Mouse (Mus musculus): Measurements from ENCODE around the gene Tex30.

Gene Tex30

DNA sequence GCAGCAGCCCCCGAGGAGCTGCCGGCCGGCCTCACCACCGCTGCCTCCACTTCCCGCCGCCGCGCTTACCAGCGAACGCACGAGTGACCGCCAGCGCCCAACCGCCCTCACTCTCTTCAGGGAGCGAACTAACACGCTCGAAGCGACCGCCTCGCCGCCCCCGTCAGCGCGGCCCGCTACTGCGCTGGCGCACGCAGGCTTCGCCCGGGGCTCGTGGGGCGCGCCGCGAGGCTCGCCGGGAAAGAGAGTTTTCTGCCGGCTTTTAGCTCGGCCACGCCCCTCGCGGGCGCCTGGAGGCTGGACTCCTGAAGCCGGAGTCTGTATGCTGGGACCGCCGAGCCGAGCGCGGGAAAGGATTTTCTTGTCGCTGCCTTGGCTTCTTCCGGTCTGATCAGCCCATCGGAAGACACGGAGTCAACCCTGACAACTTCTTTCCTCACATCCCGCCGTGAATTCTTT lies at the start of gene Tex30:
Gene Tex30 (minus strand): TSS at position 183 of the 459 bp plus-strand sequence.
- in situ Hi-C loops (cut with MboI; ENCODE audit: low pct_unique_long_range_greater_than_20kb in 1 of 2, low sequenced_read_pairs in 2 of 2, unreplicated experiment in 1 of 2): loop anchor here in 1 of 2 experiments (25.0 kb wide), 1 partner anchor 1710 kb away; no protein-coding TSS in a partner anchor

DNA sequence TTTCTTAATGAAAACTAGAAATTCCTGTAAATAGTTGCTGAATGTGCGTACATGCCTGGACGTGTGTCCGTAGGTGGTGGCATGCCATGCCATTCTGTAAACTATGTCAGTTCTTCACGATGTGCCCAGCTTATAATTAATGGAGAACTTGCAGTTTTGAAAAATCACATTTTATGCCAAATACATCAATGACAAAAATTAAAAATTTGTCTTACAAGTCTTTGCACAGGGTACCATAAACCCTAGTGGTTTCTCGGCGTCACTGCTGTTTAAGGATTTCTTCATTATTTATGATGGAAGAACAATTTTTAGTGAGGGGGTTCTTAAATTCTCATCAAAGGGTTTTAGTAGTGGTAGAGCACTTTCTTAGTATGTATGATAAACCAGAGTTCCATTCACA lies 46.5 kb upstream of the Tex30 start:
- in situ Hi-C loops (cut with MboI; ENCODE audit: low pct_unique_long_range_greater_than_20kb in 1 of 2, low sequenced_read_pairs in 2 of 2, unreplicated experiment in 1 of 2): no loop called here

DNA sequence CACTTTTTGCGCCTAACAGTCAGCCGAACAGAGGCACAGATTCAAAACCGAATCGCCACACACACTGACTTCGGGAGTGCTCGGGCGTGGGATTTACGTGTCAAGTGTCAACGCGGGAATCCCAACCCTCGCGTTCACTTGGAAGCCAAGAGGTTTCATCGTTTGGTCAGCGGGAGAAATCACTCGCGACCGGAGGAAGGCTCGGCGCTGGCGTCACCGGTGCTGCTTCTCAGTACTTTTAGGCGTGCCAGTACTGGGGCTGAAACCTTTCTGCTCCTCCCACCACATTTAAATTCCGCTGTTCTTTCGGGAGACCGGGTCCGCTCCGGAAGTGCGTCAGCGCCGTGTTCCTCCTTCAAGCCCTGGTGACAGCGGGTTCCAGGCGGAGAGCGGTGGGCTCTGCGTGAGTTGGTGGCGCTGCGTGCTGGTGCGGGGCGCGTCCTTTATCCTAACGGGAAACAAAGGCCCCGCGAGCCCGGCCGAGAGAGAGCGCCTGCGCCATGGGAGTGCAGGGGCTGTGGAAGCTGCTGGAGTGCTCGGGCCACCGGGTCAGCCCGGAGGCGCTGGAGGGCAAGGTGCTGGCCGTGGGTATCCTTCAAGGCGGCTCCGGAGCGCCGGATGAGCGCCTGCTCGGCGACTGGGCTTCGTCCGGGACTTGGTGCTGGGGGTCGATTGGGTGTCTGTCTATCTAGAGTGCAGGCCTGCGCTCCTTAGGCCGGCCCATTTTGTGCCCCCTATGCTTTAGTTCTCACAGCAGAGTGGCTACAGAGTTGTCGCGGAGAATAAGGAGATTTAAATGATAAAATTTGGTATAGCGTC lies 45.5 kb upstream of the Tex30 start, which contains the start of gene Ercc5:
Gene Ercc5 (plus strand): TSS at position 182 of the 819 bp plus-strand sequence.
- in situ Hi-C loops (cut with MboI; ENCODE audit: low pct_unique_long_range_greater_than_20kb in 1 of 2, low sequenced_read_pairs in 2 of 2, unreplicated experiment in 1 of 2): no loop called here

DNA sequence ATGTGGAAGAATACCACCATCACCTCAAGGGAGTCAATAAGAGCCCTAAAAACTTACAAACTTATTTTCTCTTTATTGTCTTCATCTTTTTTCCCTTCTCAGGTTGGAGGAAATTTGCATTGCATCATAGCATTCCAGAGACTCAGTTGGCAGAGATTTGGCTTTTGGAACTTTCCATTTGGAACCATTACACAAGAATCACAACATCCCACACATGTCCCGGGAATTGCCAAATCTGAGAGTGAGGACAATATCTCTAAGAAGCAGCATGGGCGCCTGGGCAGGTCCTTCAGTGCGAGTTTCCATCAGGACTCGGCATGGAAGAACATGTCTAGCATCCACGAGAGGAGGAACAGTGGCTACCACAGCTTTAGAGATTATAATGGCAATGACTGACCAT lies 40.5 kb upstream of the Tex30 start:
- in situ Hi-C loops (cut with MboI; ENCODE audit: low pct_unique_long_range_greater_than_20kb in 1 of 2, low sequenced_read_pairs in 2 of 2, unreplicated experiment in 1 of 2): no loop called here

DNA sequence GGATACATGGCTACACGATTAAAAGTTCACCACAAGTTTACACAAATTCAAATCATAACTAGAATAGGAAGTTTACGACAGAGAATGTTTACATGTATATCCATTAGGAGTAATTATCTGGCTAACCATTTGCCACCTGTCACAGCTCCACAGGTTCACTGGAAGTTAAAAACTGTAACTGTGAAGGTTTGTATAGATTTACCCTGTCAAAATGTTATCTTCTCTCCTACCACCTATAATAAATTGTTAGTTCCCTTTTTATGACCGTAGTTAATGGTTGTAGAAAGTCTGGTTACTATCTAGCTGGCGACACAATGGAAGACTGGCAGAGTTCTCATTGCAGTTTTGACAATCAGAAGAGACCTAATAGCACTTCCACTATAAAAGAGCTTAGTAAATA lies 38.0 kb upstream of the Tex30 start:
- in situ Hi-C loops (cut with MboI; ENCODE audit: low pct_unique_long_range_greater_than_20kb in 1 of 2, low sequenced_read_pairs in 2 of 2, unreplicated experiment in 1 of 2): no loop called here

DNA sequence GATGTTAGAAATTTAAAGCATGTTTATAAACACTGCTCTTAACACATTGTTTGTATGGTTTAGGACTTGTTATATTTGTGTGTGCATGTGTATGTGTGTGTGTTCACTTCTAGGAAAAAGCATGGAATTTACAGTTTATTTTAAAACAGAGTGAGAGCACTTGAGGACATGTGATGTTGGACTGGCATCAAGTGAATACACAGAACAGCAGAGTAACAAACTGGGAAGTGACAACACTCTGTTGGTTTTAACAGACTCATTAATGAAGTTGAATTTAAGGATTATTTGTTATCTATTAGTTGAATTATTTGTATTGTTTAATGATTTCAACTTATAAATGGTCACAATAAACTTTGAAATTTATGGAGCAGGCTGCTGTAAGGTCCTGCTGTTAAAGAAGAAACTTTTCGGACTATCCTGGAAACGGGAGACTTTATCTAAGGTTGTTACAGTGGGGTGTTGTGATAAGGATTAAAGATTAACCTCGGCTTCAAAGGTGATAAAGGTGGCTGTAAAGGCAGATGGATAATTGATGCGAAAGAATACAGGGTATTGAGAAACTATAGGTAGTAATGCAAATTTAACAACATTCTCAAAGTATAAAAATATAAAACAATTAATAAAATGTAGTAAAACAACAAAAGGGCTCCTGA lies 27.8 kb upstream of the Tex30 start:
- in situ Hi-C loops (cut with MboI; ENCODE audit: low pct_unique_long_range_greater_than_20kb in 1 of 2, low sequenced_read_pairs in 2 of 2, unreplicated experiment in 1 of 2): no loop called here

DNA sequence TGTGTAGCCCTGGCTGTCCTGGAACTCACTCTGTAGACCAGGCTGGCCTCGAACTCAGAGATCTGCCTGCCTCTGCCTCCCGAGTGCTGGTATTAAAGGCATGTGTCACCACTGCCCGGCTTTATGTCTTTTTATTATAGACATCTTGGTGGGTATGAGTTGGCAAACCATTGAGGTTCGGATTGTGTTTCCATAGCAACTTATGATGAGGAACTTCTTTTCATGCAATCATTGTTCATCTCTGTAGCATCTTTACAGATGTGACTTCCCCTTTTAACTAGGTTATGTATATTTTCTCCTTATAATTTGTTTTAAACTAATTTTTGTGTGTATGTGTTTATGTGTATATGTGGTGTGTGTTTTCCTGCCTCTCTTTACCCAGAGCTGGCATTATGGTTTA lies 23.3 kb upstream of the Tex30 start:
- in situ Hi-C loops (cut with MboI; ENCODE audit: low pct_unique_long_range_greater_than_20kb in 1 of 2, low sequenced_read_pairs in 2 of 2, unreplicated experiment in 1 of 2): no loop called here

DNA sequence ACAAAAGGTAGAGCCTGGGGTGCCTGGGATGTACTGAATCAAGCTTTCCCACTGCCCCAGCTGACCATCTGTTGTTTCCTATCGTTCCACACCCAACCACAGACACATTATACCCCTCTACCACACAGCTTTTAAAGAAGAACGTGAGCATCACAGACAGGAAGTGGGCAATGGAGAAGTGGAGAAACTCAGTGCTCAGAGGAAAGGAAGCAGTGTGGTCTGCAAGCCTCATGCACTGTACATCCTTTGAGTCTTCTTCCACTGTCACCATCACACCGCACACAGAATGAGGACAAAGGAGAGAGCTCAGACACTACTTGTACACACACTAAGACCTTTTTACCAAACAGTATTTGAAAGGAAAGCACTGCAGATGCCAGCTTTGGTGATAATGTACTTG lies 20.0 kb upstream of the Tex30 start:
- in situ Hi-C loops (cut with MboI; ENCODE audit: low pct_unique_long_range_greater_than_20kb in 1 of 2, low sequenced_read_pairs in 2 of 2, unreplicated experiment in 1 of 2): loop anchor here in 1 of 2 experiments (25.0 kb wide), 1 partner anchor 1690 kb away; no protein-coding TSS in a partner anchor

DNA sequence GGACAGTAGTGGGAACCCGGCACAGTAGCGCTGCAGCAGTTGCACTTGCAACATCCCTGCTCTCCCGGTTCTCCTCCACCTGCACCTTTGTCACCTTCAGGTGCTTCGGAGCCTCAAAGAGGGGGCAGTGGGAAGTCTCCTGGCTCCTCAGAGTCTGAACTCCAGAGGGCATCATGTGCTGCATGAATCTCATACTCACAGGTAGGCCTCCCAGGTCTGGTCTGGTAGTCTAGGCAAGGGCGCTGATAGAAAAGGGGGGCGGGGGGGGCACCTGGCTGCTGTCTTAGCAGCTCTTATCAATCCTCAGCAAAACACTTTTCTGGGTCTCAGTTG lies 17.8 kb upstream of the Tex30 start:
- in situ Hi-C loops (cut with MboI; ENCODE audit: low pct_unique_long_range_greater_than_20kb in 1 of 2, low sequenced_read_pairs in 2 of 2, unreplicated experiment in 1 of 2): loop anchor here in 1 of 2 experiments (25.0 kb wide), 1 partner anchor 1692 kb away; no protein-coding TSS in a partner anchor

DNA sequence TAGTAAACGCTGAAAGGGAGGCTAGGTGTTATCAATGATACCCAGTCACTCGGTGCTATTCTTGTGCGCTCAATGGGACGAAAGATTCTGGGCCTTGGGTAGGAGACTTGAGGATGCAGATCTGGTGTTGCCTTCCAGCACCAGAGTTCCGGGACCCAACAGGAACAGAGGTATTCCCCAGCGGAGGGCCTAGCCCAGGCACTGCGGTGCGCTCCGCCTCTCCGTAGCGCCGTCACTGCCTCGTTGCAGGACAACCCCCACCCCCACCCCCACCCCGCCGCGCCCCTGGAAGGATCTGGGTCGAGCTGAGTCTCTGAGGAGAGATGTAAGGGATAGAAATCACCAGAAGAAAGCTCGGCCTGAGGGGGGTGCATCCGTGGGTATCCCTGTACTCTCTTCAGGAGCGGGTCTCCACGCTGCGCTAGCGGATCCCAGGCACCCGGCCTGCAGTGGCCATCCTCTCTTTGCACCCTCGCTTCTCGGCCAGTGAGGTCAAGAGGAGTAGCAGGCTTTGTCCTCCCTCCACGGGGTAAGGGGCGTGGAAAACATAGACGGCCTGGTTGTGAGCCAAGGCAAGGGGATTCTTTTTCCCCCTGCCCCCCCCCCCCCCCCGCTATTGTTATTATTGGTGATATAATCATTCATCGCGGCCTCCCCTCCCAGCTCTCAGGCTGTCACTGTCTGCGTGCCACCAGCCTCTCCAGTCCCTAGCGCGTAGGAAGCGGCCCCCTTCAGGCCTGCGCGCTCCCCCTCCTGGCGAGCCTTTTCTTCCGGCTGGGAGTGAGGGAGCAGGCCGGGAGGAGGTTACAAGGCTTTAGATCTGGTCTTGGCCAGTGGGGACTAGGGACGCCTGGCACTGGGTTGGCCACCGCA lies 17.2 kb upstream of the Tex30 start:
- in situ Hi-C loops (cut with MboI; ENCODE audit: low pct_unique_long_range_greater_than_20kb in 1 of 2, low sequenced_read_pairs in 2 of 2, unreplicated experiment in 1 of 2): loop anchor here in 1 of 2 experiments (25.0 kb wide), 1 partner anchor 1693 kb away; no protein-coding TSS in a partner anchor

DNA sequence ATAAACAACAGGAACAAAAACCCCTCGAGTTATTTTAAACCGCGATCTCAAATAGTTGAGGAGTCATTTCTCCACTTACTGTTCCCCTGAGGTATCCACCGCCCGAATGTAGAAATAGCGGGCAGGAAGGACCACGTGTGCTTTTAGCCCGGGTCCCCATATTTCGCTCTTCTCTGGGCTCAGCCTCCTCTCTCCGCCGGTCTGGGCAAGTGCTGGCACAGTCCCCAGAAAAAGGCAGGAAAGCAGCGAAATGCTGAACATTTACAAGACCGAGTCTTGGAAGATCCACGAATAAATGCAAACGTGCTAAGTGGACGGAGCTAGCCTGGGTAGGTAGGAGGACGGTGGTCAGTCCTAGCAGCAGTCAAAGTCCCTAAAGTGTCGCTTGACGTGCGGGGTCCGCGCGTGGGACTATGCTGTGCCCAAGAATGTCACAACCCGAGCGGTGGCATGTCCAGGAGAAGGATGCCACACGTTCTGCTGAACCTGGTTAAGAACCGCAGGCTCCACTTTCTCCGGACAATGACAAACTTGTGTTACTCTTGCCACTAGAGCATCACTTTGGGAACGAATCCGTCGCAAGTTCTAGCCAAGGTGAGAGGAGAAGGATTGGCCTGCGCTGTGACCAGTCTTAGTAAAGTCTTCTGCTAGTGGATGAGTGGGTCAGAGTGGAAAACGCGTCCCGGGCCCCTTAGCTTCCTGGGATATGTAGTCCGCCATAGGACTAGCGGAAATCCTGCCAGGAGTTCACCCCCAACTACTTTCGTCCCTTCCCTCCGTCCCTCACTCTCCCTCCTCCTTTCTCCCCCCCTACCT lies 16.2 kb upstream of the Tex30 start, which contains the start of the genes Kdelc1 and Bivm:
Gene Kdelc1 (minus strand): TSS at position 570 of the 816 bp plus-strand sequence.
Gene Bivm (plus strand): TSS at position 719 of the 816 bp plus-strand sequence.
- in situ Hi-C loops (cut with MboI; ENCODE audit: low pct_unique_long_range_greater_than_20kb in 1 of 2, low sequenced_read_pairs in 2 of 2, unreplicated experiment in 1 of 2): loop anchor here in 1 of 2 experiments (25.0 kb wide), 1 partner anchor 1694 kb away; no protein-coding TSS in a partner anchor

DNA sequence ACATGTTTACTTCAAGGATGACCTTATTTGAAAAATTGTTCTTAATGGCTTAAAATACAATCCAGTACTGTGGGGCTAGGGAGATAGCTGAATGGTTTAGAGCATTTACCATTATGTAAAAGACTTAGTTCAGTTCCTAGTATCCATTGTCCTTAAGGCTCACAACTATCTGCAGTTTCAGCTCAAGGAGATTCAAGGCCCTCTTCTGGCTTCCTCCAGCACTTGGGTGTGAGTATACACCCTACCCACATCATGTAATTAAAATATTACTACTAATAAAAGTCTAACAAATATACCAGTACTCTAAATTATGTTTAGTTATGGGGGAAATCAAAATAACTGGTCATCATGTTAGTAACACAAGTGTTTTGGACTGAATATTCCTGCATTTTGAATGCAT lies 15.3 kb upstream of the Tex30 start:
- in situ Hi-C loops (cut with MboI; ENCODE audit: low pct_unique_long_range_greater_than_20kb in 1 of 2, low sequenced_read_pairs in 2 of 2, unreplicated experiment in 1 of 2): loop anchor here in 1 of 2 experiments (25.0 kb wide), 1 partner anchor 1695 kb away; no protein-coding TSS in a partner anchor

DNA sequence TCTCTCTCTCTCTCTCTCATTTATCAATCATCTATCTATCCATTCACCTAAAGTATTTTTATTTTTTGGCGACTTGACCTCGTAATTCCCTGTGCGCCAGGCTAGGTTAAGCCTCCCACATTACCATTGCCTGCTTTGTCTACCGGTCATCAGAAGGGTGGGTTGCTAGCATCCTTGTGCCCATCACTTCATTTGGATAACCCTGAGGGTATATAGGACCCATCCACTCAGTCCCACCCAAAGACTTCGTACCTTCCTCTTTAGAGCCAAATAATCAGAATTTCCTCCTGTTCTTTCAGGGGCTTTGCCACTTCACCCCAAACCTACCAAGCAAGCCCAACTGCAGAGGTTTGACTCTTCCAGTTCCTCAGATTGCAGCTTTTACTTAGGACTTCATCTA lies 698 bp upstream of the Tex30 start:
- in situ Hi-C loops (cut with MboI; ENCODE audit: low pct_unique_long_range_greater_than_20kb in 1 of 2, low sequenced_read_pairs in 2 of 2, unreplicated experiment in 1 of 2): loop anchor here in 1 of 2 experiments (25.0 kb wide), 1 partner anchor 1709 kb away; no protein-coding TSS in a partner anchor

DNA sequence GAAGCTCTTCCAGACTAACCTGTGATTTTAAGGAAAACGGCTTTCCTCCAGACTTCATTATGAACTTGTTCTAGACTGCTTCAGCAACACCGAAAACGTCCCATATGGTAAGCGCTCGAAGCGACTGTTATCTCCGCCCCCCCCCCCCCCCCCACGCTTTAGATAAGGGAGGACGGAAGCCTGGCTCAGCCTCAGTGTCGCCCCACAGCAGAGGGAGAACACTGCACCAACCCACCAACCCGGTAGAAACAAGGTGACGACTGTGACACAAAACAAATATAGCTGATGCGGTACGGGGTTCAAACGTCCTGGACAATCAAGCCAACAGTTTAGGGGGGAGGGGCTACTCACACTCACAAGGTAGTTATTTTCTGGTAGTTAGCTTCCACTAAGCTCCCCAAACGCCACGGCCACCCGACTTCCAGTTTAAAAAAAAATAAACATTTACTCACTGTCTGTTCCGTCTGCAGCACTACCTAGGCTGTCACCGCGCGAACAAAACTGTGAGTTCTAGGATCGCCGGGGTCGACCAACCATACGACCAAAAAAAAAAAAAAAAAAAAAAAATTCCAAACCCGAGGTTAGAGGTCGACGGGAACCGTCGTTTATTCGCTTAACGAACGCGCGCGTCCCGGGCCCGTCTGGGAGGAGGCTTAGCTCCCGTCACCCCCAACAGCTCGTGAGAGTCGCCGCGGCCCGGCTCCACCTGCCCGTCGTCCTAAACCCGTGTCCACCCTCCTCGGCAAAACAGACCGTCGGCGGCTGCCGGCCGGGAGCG lies 604 bp downstream of the Tex30 start:
- in situ Hi-C loops (cut with MboI; ENCODE audit: low pct_unique_long_range_greater_than_20kb in 1 of 2, low sequenced_read_pairs in 2 of 2, unreplicated experiment in 1 of 2): loop anchor here in 1 of 2 experiments (25.0 kb wide), 1 partner anchor 1711 kb away; no protein-coding TSS in a partner anchor

DNA sequence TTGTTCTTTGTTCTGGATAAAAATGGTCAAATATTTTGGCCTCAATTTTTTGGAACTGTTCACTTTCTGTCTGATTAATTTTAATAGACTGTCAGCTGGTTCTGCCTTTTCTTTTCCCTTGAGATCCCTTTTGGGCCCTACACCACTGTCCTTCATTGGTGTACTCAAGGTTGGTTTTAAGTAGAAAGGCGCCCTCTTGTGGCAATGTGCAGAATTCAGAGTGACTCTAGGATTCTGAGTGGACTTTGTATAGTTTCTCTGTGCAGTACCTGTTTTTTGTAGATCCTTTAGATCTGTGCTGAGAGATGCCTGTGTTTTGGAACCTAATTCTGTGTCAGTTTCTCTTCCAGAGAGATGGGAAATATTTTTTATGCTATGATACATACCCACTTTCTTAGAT lies 37.6 kb downstream of the Tex30 start:
- in situ Hi-C loops (cut with MboI; ENCODE audit: low pct_unique_long_range_greater_than_20kb in 1 of 2, low sequenced_read_pairs in 2 of 2, unreplicated experiment in 1 of 2): loop anchor here (10.0 to 25.0 kb wide), 2 partner anchors 170 to 302 kb away; no protein-coding TSS in a partner anchor

DNA sequence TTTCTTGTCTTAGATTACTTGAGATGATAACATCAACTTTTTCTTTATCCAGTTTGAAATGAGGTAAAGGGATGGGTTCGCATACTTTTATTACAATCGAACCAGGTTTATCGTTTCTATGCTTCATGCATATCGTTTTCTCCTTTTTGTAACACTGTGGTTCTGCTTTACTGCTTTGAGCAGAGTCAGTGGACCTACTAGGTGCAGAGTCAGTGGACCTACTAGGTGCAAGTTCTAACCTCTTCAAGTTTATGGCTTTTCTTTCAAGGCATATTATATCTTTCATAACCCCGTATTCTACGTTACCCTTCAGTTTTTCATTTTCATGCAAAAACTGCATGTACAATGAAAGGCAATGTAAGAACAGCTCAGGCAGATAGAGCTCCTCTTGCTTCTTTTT lies 38.8 kb downstream of the Tex30 start:
- in situ Hi-C loops (cut with MboI; ENCODE audit: low pct_unique_long_range_greater_than_20kb in 1 of 2, low sequenced_read_pairs in 2 of 2, unreplicated experiment in 1 of 2): loop anchor here (10.0 to 25.0 kb wide), 2 partner anchors 169 to 301 kb away; no protein-coding TSS in a partner anchor

Measured in mouse embryonic stem cell (cell line).